Mouse (Mus musculus) testis, adult 2 months (tissue): Measurements from ENCODE around the gene Atp8b4.

ENCODE experiments used
- CTCF ChIP-seq: fragments of 200-500 bp; IDR thresholded peaks from 2 replicates; pipeline ENCODE4 v1.5.1; 2012; ENCODE audit warnings: low read depth, mild to moderate bottlenecking, inconsistent platforms, low read length, moderate library complexity; ENCODE audit not compliant: control insufficient read depth, insufficient read depth, insufficient replicate concordance
- POLR2A ChIP-seq: fragments of 200-500 bp; IDR thresholded peaks from 2 replicates; pipeline ENCODE4 v1.6.1; 2012; ENCODE audit warnings: low read depth, mild to moderate bottlenecking, inconsistent platforms, low read length, moderate library complexity; ENCODE audit not compliant: control insufficient read depth

GRCm38 (mm10) chr2:126274826-126275405 lies 225.6 kb downstream of the Atp8b4 start:
- TF ChIP-seq POLR2A (no peak), CTCF (no peak)
